Mouse (Mus musculus): ENCODE measurements at regions not wholly inside any gene's neighbourhood (a gene's known extent, or its start where the extent isn't known, plus 50 kb on each side); places are given as distances from the start of the nearest gene placed in this dataset.

GRCm38 (mm10) chr3:153790883-153791609 lies 53.0 kb upstream of the Asb17 start:
- Histone ChIP-seq H3K79me3 (ENCODE audit: low read depth) (no peaks in the 10 kb centered on the region), H3K4me3 (ENCODE audit: insufficient read depth, poor library complexity, severe bottlenecking) (no peak overlapping the region), H3K79me2 (ENCODE audit: control insufficient read depth, insufficient read depth) (no peaks in the 10 kb centered on the region), H3ac (ENCODE audit: control insufficient read depth, insufficient read length, low read depth) (no peak overlapping the region), H3K27me3 (ENCODE audit: control insufficient read depth, insufficient read depth, insufficient read length) (no peaks in the 10 kb centered on the region), H3K36me3 (ENCODE audit: control insufficient read depth, insufficient read depth) (no peaks in the 10 kb centered on the region)
- no peak for TF ChIP-seq USF1 (IDR thresholded peaks at IDR 0.05; ENCODE audit: low read depth)
- TF ChIP-seq MYOD1 (IDR thresholded peaks at IDR 0.05; ENCODE audit: control insufficient read depth, insufficient read length, low read depth), result no peak
- no peak for TF ChIP-seq FOSL1 (IDR thresholded peaks at IDR 0.05; ENCODE audit: insufficient read depth, low read length, poor library complexity, severe bottlenecking)
- TF ChIP-seq CEBPB (IDR thresholded peaks at IDR 0.05; ENCODE audit: low read depth), result no peak
- TF ChIP-seq CTCF (IDR thresholded peaks at IDR 0.05; ENCODE audit: control insufficient read depth, insufficient read depth, insufficient read length), result no peak
- TF ChIP-seq MAX (IDR thresholded peaks at IDR 0.05), result no peak

- TF ChIP-seq MAX (IDR thresholded peaks at IDR 0.05) (no peak), FOSL1 (IDR thresholded peaks at IDR 0.05; ENCODE audit: insufficient read depth, low read length, poor library complexity, severe bottlenecking) (no peak), MYOG (IDR thresholded peaks at IDR 0.05; ENCODE audit: control insufficient read depth, extremely low read depth, insufficient read length) (no peak), USF1 (IDR thresholded peaks at IDR 0.05; ENCODE audit: low read depth) (no peak), CEBPB (IDR thresholded peaks at IDR 0.05; ENCODE audit: low read depth) (no peak), CTCF (IDR thresholded peaks at IDR 0.05; ENCODE audit: control insufficient read depth, insufficient read depth, insufficient read length) (no peak), MYOD1 (IDR thresholded peaks at IDR 0.05; ENCODE audit: control insufficient read depth, insufficient read length, low read depth) (no peak)
Observed at GRCm38 (mm10) chr3:153791610-153792363, 52.2 kb upstream of the Asb17 start.

GRCm38 (mm10) chr3:153792364-153792703 lies 51.7 kb upstream of the Asb17 start:
- H3K79me2 ChIP-seq (ENCODE audit: control insufficient read depth, insufficient read depth), result no peaks in the 10 kb centered on the region
- no peak overlapping the region for H3K4me3 ChIP-seq (ENCODE audit: insufficient read depth, poor library complexity, severe bottlenecking)
- H3K27me3 ChIP-seq (ENCODE audit: control insufficient read depth, insufficient read depth, insufficient read length), result no peaks in the 10 kb centered on the region
- no peak overlapping the region for H3ac ChIP-seq (ENCODE audit: control insufficient read depth, insufficient read length, low read depth)
- TF ChIP-seq CTCF (IDR thresholded peaks at IDR 0.05; ENCODE audit: control insufficient read depth, insufficient read depth, insufficient read length) (no peak), USF1 (IDR thresholded peaks at IDR 0.05; ENCODE audit: low read depth) (no peak), CEBPB (IDR thresholded peaks at IDR 0.05; ENCODE audit: low read depth) (no peak), MYOG (IDR thresholded peaks at IDR 0.05; ENCODE audit: control insufficient read depth, extremely low read depth, insufficient read length) (no peak), MAX (IDR thresholded peaks at IDR 0.05) (no peak), MYOD1 (IDR thresholded peaks at IDR 0.05; ENCODE audit: control insufficient read depth, insufficient read length, low read depth) (no peak), FOSL1 (IDR thresholded peaks at IDR 0.05; ENCODE audit: insufficient read depth, low read length, poor library complexity, severe bottlenecking) (no peak)
- no peaks in the 10 kb centered on the region for H3K36me3 ChIP-seq (ENCODE audit: control insufficient read depth, insufficient read depth)
- H3K79me3 ChIP-seq (ENCODE audit: low read depth), result no peaks in the 10 kb centered on the region

More at GRCm38 (mm10) chr3:153791610-153792363, 52.2 kb upstream of the Asb17 start:
- no peak overlapping the region for H3ac ChIP-seq (ENCODE audit: control insufficient read depth, insufficient read length, low read depth)
- H3K79me2 ChIP-seq (ENCODE audit: control insufficient read depth, insufficient read depth), result no peaks in the 10 kb centered on the region
- H3K36me3 ChIP-seq (ENCODE audit: control insufficient read depth, insufficient read depth), result no peaks in the 10 kb centered on the region
- H3K79me3 ChIP-seq (ENCODE audit: low read depth), result no peaks in the 10 kb centered on the region
- H3K27me3 ChIP-seq (ENCODE audit: control insufficient read depth, insufficient read depth, insufficient read length), result no peaks in the 10 kb centered on the region
- no peak overlapping the region for H3K4me3 ChIP-seq (ENCODE audit: insufficient read depth, poor library complexity, severe bottlenecking)
